Mouse (Mus musculus): ENCODE data around the gene Kcnip4. TPM values are rescaled to one million over a fixed set of nuclear protein-coding genes. Genes with fewer than 3 reads are reported as not detected.

Kcnip4 gene
- polyA plus RNA-seq, 2 experiments from 2014 or later: not detected

GRCm38 (mm10) chr5:49201164-49201756, 323.4 kb downstream of the Kcnip4 start:
- ATAC-seq: no peak

GRCm38 (mm10) chr5:49188236-49188635, 336.5 kb downstream of the Kcnip4 start:
- ATAC-seq: no peak

GRCm38 (mm10) chr5:49150116-49150811, 374.4 kb downstream of the Kcnip4 start:
- no peak for ATAC-seq

GRCm38 (mm10) chr5:49149684-49150083, 375.0 kb downstream of the Kcnip4 start:
- ATAC-seq: no peak

- no peak for ATAC-seq
Observed at GRCm38 (mm10) chr5:49095432-49095831, 429.3 kb downstream of the Kcnip4 start.

- no peak for ATAC-seq
Observed at GRCm38 (mm10) chr5:49094945-49095344, 429.8 kb downstream of the Kcnip4 start.

- no peak for ATAC-seq
Observed at GRCm38 (mm10) chr5:49094306-49094705, 430.4 kb downstream of the Kcnip4 start.

- ATAC-seq: no peak
Observed at GRCm38 (mm10) chr5:49090122-49090680, 434.5 kb downstream of the Kcnip4 start.

GRCm38 (mm10) chr5:49065646-49066045, 459.1 kb downstream of the Kcnip4 start:
- ATAC-seq: no peak

GRCm38 (mm10) chr5:49058926-49059325, 465.8 kb downstream of the Kcnip4 start:
- ATAC-seq: no peak

GRCm38 (mm10) chr5:49057636-49058340, 466.9 kb downstream of the Kcnip4 start:
- ATAC-seq: no peak

- no peak for ATAC-seq
Observed at GRCm38 (mm10) chr5:49047960-49048359, 476.7 kb downstream of the Kcnip4 start.

- ATAC-seq: no peak
Observed at GRCm38 (mm10) chr5:49041259-49041845, 483.4 kb downstream of the Kcnip4 start.

GRCm38 (mm10) chr5:48997359-48997758, 527.3 kb downstream of the Kcnip4 start:
- ATAC-seq: no peak

- no peak for ATAC-seq
Observed at GRCm38 (mm10) chr5:48989145-48989659, 535.5 kb downstream of the Kcnip4 start.

- no peak for ATAC-seq
Observed at GRCm38 (mm10) chr5:48942378-48943088, 582.2 kb downstream of the Kcnip4 start.

GRCm38 (mm10) chr5:48931881-48932280, 592.8 kb downstream of the Kcnip4 start:
- no peak for ATAC-seq

- no peak for ATAC-seq
Observed at GRCm38 (mm10) chr5:48890216-48890615, 634.5 kb downstream of the Kcnip4 start.

- no peak for ATAC-seq
Observed at GRCm38 (mm10) chr5:48889395-48890194, 635.1 kb downstream of the Kcnip4 start.

- no peak for ATAC-seq
Observed at GRCm38 (mm10) chr5:48878081-48878480, 646.6 kb downstream of the Kcnip4 start.

GRCm38 (mm10) chr5:48864268-48864967, 660.3 kb downstream of the Kcnip4 start:
- ATAC-seq: no peak

Measured in CD4-positive, CD25-positive, alpha-beta regulatory T cell, adult 4 months (primary cell).